Mouse (Mus musculus) limb, embryonic 11.5 days (tissue): ENCODE data around the gene Ap3b2. TPM values are rescaled to one million over a fixed set of nuclear protein-coding genes. Genes with fewer than 3 reads are reported as not detected.

Source experiments
- ATAC-seq: fragments of 200-750 bp; cut with Nextera tagmentation; 2 replicates; pipeline ENCODE4 v1.8.0; 2017; ENCODE audit warnings: low read depth; ENCODE audit not compliant: insufficient number of reproducible peaks, low FRiP score, low TSS enrichment
- DNase-seq: peaks from one replicate; pipeline ENCODE4 v3.0.0-alpha.2; 2015; ENCODE audit warnings: low spot score
- H3K27ac ChIP-seq: fragments of 300-500 bp; sonication (generic); replicated peaks from 2 replicates; pipeline ENCODE4 v1.5.1; 2014; ENCODE audit warnings: low read depth, mild to moderate bottlenecking, low read length
- H3K27me3 ChIP-seq: fragments of 300-500 bp; sonication (generic); 2 replicates; pipeline ENCODE4 v1.6.1; 2014; ENCODE audit warnings: mild to moderate bottlenecking, low read length, mixed read lengths; ENCODE audit not compliant: control insufficient read depth, insufficient read depth
- H3K36me3 ChIP-seq: fragments of 300-500 bp; sonication (generic); 2 replicates; pipeline ENCODE4 v1.6.1; 2014; ENCODE audit warnings: mild to moderate bottlenecking, low read length, moderate library complexity, mixed read lengths; ENCODE audit not compliant: control insufficient read depth, insufficient read depth
- H3K4me1 ChIP-seq: fragments of 300-500 bp; sonication (generic); 2 replicates; pipeline ENCODE4 v1.6.1; 2014; ENCODE audit warnings: low read length, mixed read lengths; ENCODE audit not compliant: control insufficient read depth, insufficient read depth
- H3K4me2 ChIP-seq: fragments of 300-500 bp; sonication (generic); 2 replicates; pipeline ENCODE4 v1.6.1; 2014; ENCODE audit warnings: low read depth, mild to moderate bottlenecking, moderate library complexity; ENCODE audit not compliant: severe bottlenecking
- H3K4me3 ChIP-seq: fragments of 300-500 bp; sonication (generic); 2 replicates; pipeline ENCODE4 v1.5.1; 2014; ENCODE audit warnings: low read depth, low read length
- H3K9ac ChIP-seq: fragments of 300-500 bp; sonication (generic); 2 replicates; pipeline ENCODE4 v1.6.1; 2014; ENCODE audit warnings: mild to moderate bottlenecking, low read length
- H3K9me3 ChIP-seq: fragments of 300-500 bp; sonication (generic); 2 replicates; pipeline ENCODE4 v1.6.1; 2016; ENCODE audit warnings: low read length; ENCODE audit not compliant: control insufficient read depth
- WGBS: fragments of 180-500 bp; shearing (Covaris S2); extraction: QIAGEN DNeasy Blood & Tissue Kit; methylation state at CpG from one replicate; pipeline ENCODE4 v1.1.7; 2014; 5-methylcytosine and 5-hydroxymethylcytosine counted together
- polyA plus RNA-seq: library from polyadenylated mRNA; unstranded; fragments of >200 nt; fragmentation: Nextera tagmentation; extraction: Ambion mirVana; gene quantifications from 2 replicates; pipeline ENCODE4 v1.2.1, GENCODE M21; 2014

Ap3b2 gene
- polyA plus RNA-seq, 1 experiment from 2014 or later, result 0.21 TPM

DNA sequence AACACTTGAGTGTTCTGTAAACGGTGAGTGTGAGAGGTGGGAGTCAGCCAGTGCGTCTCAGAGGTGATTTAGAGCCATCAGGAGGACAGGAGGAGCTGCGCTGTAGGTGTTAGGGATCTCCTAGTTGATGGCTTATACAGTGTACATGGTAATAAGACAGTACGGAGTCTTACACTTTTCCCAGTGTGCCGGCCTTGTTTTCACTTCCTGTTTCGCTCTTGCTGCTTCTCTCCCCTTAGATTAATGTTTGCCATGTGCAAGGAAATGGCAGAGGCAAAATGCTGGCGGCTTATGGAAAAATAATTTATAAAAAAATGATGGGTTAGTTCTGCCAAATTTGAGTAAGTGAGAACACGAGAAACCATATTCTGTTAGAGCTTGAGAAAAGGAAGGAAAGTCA is 35.2 kb upstream of the Ap3b2 start:
- Histone ChIP-seq H3K9ac (no peak overlapping the region), H3K27me3 (no peaks in the 10 kb centered on the region), H3K36me3 (peaks cover 32% of the 10 kb centered on the region), H3K4me1 (peaks cover 5% of the 10 kb centered on the region; the same call in 1 of the 2 replicates), H3K4me3 (no peak overlapping the region), H3K27ac (no peak overlapping the region), H3K4me2 (no peak overlapping the region), H3K9me3 (no peaks in the 10 kb centered on the region)
- ATAC-seq (no peak), DNase-seq (no peak)
- 91% methylated on average over 8 of the region's 8 CpGs for WGBS

DNA sequence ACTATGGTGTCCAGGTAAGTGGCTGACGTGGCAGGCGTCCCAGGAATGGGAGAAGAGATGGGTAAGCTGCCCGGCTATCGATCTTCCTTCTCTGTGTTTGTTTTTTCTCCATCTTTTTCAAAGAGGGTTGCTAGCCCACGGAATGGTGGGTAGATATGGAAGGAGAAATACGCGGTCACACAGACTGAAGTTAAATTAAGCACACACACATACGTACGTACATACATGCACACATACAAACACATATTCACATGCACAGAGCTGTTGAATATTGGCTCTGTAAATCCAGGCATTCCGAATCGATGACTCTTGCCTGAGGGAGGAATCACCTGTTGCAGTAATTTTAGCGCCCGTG is 29.9 kb upstream of the Ap3b2 start:
- no peak for ATAC-seq
- 13% methylated on average over 13 of the region's 13 CpGs for WGBS

DNA sequence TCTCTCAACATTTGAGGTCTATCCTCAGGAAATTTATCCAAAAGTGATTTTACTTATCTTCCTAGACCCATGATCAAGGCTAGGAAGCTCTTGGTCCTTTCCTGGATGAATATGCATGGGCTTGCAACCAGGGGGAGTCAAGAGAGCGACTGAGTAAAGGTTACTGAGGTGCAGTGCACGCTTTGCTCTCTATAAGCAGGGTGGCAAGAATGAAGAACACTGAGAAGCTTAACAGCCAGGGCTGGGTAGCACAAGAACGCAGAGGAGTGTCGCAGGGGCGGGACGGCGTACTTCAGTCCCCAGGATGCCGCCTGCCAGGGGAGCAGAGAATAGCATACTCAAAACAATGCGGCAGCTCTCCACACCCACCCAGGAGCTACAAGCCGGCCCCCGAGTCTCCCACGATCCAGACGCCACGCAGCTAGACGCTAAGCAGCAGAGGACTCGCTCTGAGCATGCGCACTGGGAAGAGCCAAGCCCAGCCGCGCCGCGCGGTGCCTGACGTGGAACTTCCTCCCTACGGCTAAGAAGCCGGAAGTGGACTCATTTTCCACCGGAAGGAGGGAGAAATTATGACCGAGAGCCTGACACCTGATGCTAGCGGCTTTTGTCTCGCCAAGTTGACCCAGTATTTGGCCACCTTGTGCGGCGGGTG is 29.4 kb upstream of the Ap3b2 start:
- H3K27me3 ChIP-seq, result no peaks in the 10 kb centered on the region
- H3K4me1 ChIP-seq, result peaks cover 5% of the 10 kb centered on the region; the same call in 1 of the 2 replicates
- peaks cover 2% of the 10 kb centered on the region; the same call in 1 of the 2 replicates for H3K36me3 ChIP-seq
- WGBS, result under 1% methylated on average over 31 of the region's 31 CpGs
- H3K4me3 ChIP-seq, result peak overlapping the region; percentile 68
- H3K9me3 ChIP-seq, result no peaks in the 10 kb centered on the region
- H3K9ac ChIP-seq, result peak overlapping the region; percentile 85
- H3K4me2 ChIP-seq, result peak overlapping the region; percentile 63
- ATAC-seq (peak; percentile 96), DNase-seq (peak; percentile 97)
- peak overlapping the region; percentile 87 for H3K27ac ChIP-seq

More for the DNA sequence above, 29.9 kb upstream of the Ap3b2 start:
- H3K4me3 ChIP-seq, result peak overlapping the region; percentile 68
- H3K27ac ChIP-seq, result no peak overlapping the region; the same call in 1 of the 2 replicates
- no peak for DNase-seq
- peaks cover 5% of the 10 kb centered on the region; the same call in 1 of the 2 replicates for H3K4me1 ChIP-seq
- peak overlapping the region; percentile 85 for H3K9ac ChIP-seq
- peaks cover 2% of the 10 kb centered on the region; the same call in 1 of the 2 replicates for H3K36me3 ChIP-seq
- no peaks in the 10 kb centered on the region for H3K9me3 ChIP-seq
- H3K27me3 ChIP-seq, result no peaks in the 10 kb centered on the region
- H3K4me2 ChIP-seq, result peak overlapping the region; percentile 63

DNA sequence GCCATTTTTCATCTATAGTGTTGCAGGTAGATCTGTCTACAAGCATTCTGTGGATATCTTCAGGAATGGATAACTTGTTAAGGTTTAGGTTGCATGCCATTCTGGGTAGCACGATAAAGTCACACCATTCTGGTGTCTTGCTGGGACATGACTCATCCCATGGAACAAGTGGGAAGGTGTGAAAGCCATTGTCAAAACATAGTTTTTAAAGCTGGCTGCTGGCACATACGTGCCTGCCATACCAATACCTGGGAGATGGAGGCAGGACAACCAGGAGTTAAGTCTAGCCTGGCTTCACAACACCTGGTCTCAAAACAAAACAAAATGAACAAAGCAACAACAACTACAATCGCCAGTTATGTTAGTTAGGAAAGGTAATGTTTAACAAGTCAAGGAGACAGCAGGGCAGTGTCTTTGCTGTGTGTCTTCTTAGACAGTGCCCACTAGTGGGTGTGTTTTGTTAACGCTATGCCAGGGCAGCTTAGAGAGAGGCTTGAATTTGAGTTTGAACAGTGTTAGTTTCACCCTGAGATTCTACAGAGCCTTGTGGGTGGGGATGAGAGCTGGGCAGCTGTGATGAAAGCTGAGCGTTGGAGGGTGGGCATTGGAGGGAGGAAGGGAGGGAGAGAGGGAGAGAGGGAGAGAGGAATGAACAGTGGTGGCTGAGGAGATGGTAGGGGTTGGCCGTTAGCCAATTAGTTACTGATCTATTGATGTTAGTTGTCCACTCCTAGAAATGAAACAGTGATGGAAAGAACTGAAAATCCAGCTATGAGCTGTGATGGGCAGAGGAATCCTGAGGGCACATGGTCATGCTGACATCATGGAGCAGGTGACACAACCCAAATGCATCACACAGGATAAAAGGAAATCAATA is 22.7 kb upstream of the Ap3b2 start:
- H3K4me2 ChIP-seq, result no peak overlapping the region
- H3K4me3 ChIP-seq, result no peak overlapping the region
- no peak overlapping the region for H3K9ac ChIP-seq
- H3K9me3 ChIP-seq, result no peaks in the 10 kb centered on the region
- WGBS, result 71% methylated on average over 6 of the region's 6 CpGs
- no peaks in the 10 kb centered on the region for H3K36me3 ChIP-seq
- no peak overlapping the region for H3K27ac ChIP-seq
- ATAC-seq (no peak), DNase-seq (no peak)
- H3K27me3 ChIP-seq, result no peaks in the 10 kb centered on the region
- no peaks in the 10 kb centered on the region for H3K4me1 ChIP-seq

DNA sequence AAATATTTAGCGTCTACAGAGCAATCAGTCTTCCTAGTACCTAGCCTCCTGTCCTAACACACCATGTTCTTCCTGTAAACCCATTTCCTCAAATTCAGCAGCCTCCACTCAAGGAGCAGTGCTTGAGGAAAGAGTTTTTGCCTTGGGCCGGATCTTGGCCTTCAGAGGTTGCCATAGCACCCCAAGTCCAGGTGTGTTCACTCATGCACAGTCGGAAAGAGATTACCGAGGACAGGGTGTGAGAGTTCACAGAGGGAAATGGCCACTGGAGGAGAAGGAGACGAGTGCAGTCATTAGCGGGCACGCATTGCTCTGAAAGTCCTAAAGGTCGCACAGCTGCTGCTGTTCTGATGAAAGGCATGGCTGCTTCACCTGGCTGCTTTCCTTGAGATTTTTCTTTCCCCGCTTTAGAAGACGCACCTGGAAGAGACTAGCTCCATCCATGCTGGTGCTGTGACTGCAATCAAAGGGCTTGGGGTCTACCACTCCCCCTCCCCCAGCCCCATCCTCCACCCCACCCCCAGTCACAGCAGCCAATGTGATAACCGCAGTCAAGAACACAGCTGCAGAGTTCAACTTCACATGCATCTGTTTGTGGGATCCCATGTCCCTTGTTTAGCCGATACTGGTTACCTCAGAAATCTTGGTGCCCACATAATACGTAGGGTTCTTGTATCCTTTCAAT is 21.3 kb upstream of the Ap3b2 start:
- 55% methylated on average over 13 of the region's 13 CpGs for WGBS
- Histone ChIP-seq H3K36me3 (no peaks in the 10 kb centered on the region), H3K27ac (no peak overlapping the region), H3K4me3 (no peak overlapping the region), H3K9me3 (no peaks in the 10 kb centered on the region), H3K27me3 (no peaks in the 10 kb centered on the region), H3K4me2 (no peak overlapping the region), H3K9ac (no peak overlapping the region), H3K4me1 (no peaks in the 10 kb centered on the region)
- no peak for ATAC-seq
- DNase-seq, result no peak

DNA sequence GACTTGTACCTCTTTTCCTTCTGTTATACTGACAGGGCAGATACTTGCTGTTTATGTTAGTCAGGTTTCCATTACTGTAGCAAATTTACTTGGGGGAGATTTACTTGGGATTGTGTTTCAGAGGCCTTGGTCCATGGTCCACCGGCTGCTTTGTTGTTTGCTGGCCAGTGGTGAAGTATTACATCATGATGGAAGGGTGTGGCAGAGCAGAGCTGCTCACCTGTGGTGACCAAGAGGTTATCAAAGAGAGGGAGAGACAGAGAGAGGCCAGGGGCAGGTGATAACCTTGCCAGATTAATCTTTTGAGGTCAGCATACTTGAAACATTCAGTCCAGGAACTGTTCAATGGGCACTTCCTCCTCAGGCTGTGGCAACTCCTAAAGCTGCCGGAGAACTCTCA is 7.3 kb upstream of the Ap3b2 start:
- Histone ChIP-seq H3K27ac (no peak overlapping the region), H3K36me3 (no peaks in the 10 kb centered on the region), H3K9ac (no peak overlapping the region), H3K4me2 (no peak overlapping the region), H3K9me3 (no peaks in the 10 kb centered on the region), H3K4me1 (no peaks in the 10 kb centered on the region), H3K4me3 (no peak overlapping the region), H3K27me3 (no peaks in the 10 kb centered on the region; the same call in 1 of the 2 replicates)
- no peak for ATAC-seq
- no peak for DNase-seq
- 88% methylated on average over 2 of the region's 2 CpGs for WGBS

DNA sequence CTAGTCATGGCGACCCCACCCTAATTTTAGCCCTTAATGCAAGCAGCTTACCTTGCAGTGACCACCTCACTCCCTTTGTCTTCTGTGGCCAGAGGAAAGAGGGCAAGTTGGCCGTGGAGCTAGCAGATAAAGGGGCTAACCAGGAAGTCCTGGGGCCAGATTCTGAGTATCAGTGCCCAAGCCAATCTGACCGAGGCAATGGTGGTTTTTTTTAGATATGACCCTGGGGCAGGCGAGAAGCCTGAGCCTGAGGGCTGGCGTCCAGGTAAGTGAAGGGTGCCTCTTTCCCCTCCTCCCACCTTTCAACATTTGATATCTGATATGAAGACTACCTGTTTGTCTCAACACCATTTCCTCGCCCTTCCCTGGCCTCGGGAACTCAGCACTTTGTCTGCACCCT is 4.5 kb upstream of the Ap3b2 start, which contains the start of gene BC048679:
Gene BC048679, minus strand, starts transcription at position 101 of the 400 bp plus-strand sequence.
- WGBS, result 80% methylated on average over 7 of the region's 7 CpGs
- H3K4me1 ChIP-seq, result no peaks in the 10 kb centered on the region
- no peak for DNase-seq
- H3K27me3 ChIP-seq, result peaks cover 8% of the 10 kb centered on the region
- H3K27ac ChIP-seq, result no peak within 1 kb of the TSS
- H3K4me2 ChIP-seq, result no peak within 1 kb of the TSS
- no peak within 1 kb of the TSS for H3K4me3 ChIP-seq
- no peak for ATAC-seq
- no peaks in the 10 kb centered on the region for H3K9me3 ChIP-seq
- no peak within 1 kb of the TSS for H3K9ac ChIP-seq
- no peaks in the 10 kb centered on the region for H3K36me3 ChIP-seq

DNA sequence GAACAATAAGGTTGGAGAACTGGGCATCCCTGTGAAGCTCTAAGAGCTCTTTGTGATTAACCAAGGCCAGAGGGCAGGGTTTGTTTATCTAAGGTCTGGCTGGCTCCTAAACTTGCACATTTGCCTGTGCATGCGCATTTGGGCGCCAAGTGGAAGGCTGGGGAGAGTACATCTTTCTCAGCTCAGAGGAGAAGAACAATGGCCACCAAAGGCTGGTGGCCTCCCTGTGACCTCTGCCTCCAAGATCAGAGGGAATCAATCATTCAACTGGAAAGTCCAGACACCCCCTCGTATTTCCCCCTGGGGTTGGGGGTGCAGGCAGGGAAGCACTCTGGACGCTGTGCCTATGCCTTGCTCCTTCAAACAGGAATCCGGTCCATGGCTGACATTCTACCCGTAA is 3.4 kb upstream of the Ap3b2 start:
- Histone ChIP-seq H3K4me1 (no peaks in the 10 kb centered on the region), H3K36me3 (no peaks in the 10 kb centered on the region), H3K4me2 (no peak overlapping the region), H3K9ac (no peak overlapping the region), H3K27ac (no peak overlapping the region), H3K27me3 (peaks cover 11% of the 10 kb centered on the region), H3K4me3 (no peak overlapping the region), H3K9me3 (no peaks in the 10 kb centered on the region)
- 40% methylated on average over 6 of the region's 6 CpGs for WGBS
- no peak for ATAC-seq
- no peak for DNase-seq
